In the genomic region with DNA sequence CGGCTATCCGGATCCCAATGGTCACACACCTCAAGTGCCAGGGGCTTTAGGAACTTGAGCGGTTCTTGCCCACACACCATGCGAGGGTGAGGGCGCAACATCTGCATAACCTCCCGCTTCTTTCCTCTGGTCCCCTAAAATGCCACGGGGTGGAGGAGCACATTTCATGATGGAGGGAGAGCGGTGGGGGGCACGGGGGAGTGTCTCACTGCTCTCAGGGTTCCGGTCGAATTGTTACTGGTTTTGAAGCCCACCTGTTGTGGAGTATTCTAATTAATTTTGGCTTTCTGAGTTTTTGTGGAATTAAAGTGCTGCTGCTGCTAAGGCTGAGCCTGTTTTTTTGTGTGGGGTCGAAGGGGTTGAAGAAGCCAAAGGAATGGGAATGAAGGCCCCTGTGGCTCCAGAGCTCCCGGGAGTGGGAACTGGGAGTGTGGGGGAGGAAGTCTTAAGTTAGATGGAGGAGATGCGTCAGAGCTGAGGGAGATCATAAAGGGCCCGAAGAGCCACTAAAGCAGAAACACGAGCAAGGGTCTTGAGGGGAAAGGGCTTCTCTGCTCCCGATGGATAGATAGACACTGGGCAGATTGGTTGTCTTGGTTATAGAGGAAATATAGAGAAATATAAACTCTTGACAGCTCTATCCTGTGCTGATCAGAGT, we compare ENCODE assay signal across 8 mouse cellular contexts. TPM values are rescaled to one million over a fixed set of nuclear protein-coding genes. Genes with fewer than 3 reads are reported as not detected.
DNase-seq lines count a peak whose midpoint lies in the region; ATAC-seq lines count a peak whose summit lies in the region.

No protein-coding gene starts in this region.

- H3K9me3 ChIP-seq in kidney, embryonic 16.5 days (ENCODE audit: low read length): no peaks in the 10 kb centered on the region
- H3K9me3 ChIP-seq in hindbrain, embryonic 11.5 days (ENCODE audit: control insufficient read depth, low read length): no peaks in the 10 kb centered on the region
- H3K9me3 ChIP-seq in midbrain, embryonic 11.5 days (ENCODE audit: control insufficient read depth, low read length): no peaks in the 10 kb centered on the region

- no peaks in the 10 kb centered on the region for H3K27me3 ChIP-seq in kidney, embryonic 16.5 days (ENCODE audit: insufficient read depth, low read length)
- H3K27me3 ChIP-seq in hindbrain, embryonic 11.5 days (ENCODE audit: control insufficient read depth, insufficient read depth, low read length): no peaks in the 10 kb centered on the region
- H3K27me3 ChIP-seq in midbrain, embryonic 11.5 days (ENCODE audit: control insufficient read depth, insufficient read depth, low read length): no peaks in the 10 kb centered on the region

- no peaks in the 10 kb centered on the region for H3K36me3 ChIP-seq in kidney, embryonic 16.5 days (ENCODE audit: insufficient read depth, low read length)
- H3K36me3 ChIP-seq in hindbrain, embryonic 11.5 days (ENCODE audit: control insufficient read depth, insufficient read depth, low read length): no peaks in the 10 kb centered on the region
- H3K36me3 ChIP-seq in midbrain, embryonic 11.5 days (ENCODE audit: control insufficient read depth, insufficient read depth, low read length): no peaks in the 10 kb centered on the region

- H3K27ac ChIP-seq in kidney, embryonic 16.5 days (ENCODE audit: low read length): peak overlapping the region; percentile 3
- no peak overlapping the region for H3K27ac ChIP-seq in hindbrain, embryonic 11.5 days (ENCODE audit: low read depth, low read length)
- no peak overlapping the region for H3K27ac ChIP-seq in midbrain, embryonic 11.5 days (ENCODE audit: low read depth, low read length)

- peak overlapping the region; percentile 91 for H3K9ac ChIP-seq in kidney, embryonic 16.5 days (replicated peaks; ENCODE audit: low read length)
- H3K9ac ChIP-seq in hindbrain, embryonic 11.5 days (ENCODE audit: low read depth, low read length): peak overlapping the region; percentile 40; the same call in 1 of the 2 replicates
- H3K9ac ChIP-seq in midbrain, embryonic 11.5 days (ENCODE audit: low read length): peak overlapping the region; percentile 77

- peak overlapping the region; percentile 85 for H3K4me3 ChIP-seq in kidney, embryonic 16.5 days (ENCODE audit: low read length)
- peak overlapping the region; percentile 87 for H3K4me3 ChIP-seq in hindbrain, embryonic 11.5 days (ENCODE audit: low read depth, low read length)
- H3K4me3 ChIP-seq in midbrain, embryonic 11.5 days (ENCODE audit: low read depth, low read length): peak overlapping the region; percentile 63

- intact Hi-C loops in left cerebral cortex, postnatal 36 days (cut with DNase I): loop anchor here (5.0 to 10.0 kb wide), 2 partner anchors 36 to 183 kb away; partner anchors contain the start of gene Per1

- no peak for DNase-seq in kidney, postnatal 14 days
- peak; percentile 70 for DNase-seq in cerebellum, adult 9-11 months
- no peak for DNase-seq in hindbrain, embryonic 11.5 days (ENCODE audit: low spot score)
- peak; percentile 79 for DNase-seq in midbrain, embryonic 11.5 days (ENCODE audit: low spot score, missing footprints)
- no peak for DNase-seq in adrenal gland, adult 18-20 months (ENCODE audit: low spot score in 2 of 2)
- no peak for DNase-seq in frontal cortex, postnatal 25 days (ENCODE audit: low spot score in 2 of 2)
- DNase-seq in left cerebral cortex, postnatal 36 days (ENCODE audit: low spot score in 2 of 2): no peak

- H3K4me2 ChIP-seq in kidney, embryonic 16.5 days (replicated peaks; ENCODE audit: low read depth, low read length): peak overlapping the region; percentile 85
- peak overlapping the region; percentile 96 for H3K4me2 ChIP-seq in hindbrain, embryonic 11.5 days (replicated peaks; ENCODE audit: low read depth, low read length)
- peak overlapping the region; percentile 94 for H3K4me2 ChIP-seq in midbrain, embryonic 11.5 days

- no peak for ATAC-seq in kidney, embryonic 16.5 days (ENCODE audit: low FRiP score, low TSS enrichment)
- ATAC-seq in hindbrain, embryonic 11.5 days (ENCODE audit: low FRiP score): no peak
- ATAC-seq in midbrain, embryonic 11.5 days (ENCODE audit: low FRiP score): no peak

- H3K4me1 ChIP-seq in kidney, embryonic 16.5 days (ENCODE audit: insufficient read depth, low read length): peaks cover 37% of the 10 kb centered on the region
- H3K4me1 ChIP-seq in hindbrain, embryonic 11.5 days (replicated peaks; ENCODE audit: control insufficient read depth, insufficient read depth, low read length): 0 out of 2 replicates have a peak, but pooled peaks cover 3% of the 10 kb centered on the region
- peaks cover 22% of the 10 kb centered on the region for H3K4me1 ChIP-seq in midbrain, embryonic 11.5 days (ENCODE audit: control insufficient read depth, insufficient read depth, low read length)

- WGBS in kidney, embryonic 16.5 days: 6% methylated on average over 17 of the region's 17 CpGs
- WGBS in hindbrain, embryonic 11.5 days: 9% methylated on average over 17 of the region's 17 CpGs
- 7% methylated on average over 17 of the region's 17 CpGs for WGBS in midbrain, embryonic 11.5 days

RNA-seq across cellular contexts. Expression of gene Borcs6, which starts 1.9 kb away (rescaled TPM):
- 8.0 and 9.1 TPM in 2 replicates for polyA plus RNA-seq in kidney, embryonic 16.5 days (2015; fragmentation: Nextera tagmentation; extraction: Ambion mirVana)
- polyA plus RNA-seq in hindbrain, embryonic 11.5 days (2014; fragmentation: Nextera tagmentation; extraction: Ambion mirVana): 9.8 and 11.6 TPM in 2 replicates
- polyA plus RNA-seq in midbrain, embryonic 11.5 days (2014; fragmentation: Nextera tagmentation; extraction: Ambion mirVana): 8.8 and 9.8 TPM in 2 replicates
- total RNA-seq in adrenal gland, adult 18-20 months (2021): 10 to 100 TPM; 23.7 to 23.9 TPM
- total RNA-seq in left cerebral cortex, postnatal 36 days (2021): 10 to 100 TPM; 30.7 to 38.4 TPM

RNA-seq across cellular contexts. Expression of gene Tmem107, which starts 9.2 kb away (rescaled TPM):
- 61.0 and 68.1 TPM in 2 replicates for polyA plus RNA-seq in kidney, embryonic 16.5 days (2015; fragmentation: Nextera tagmentation; extraction: Ambion mirVana)
- 52.4 and 54.6 TPM in 2 replicates for polyA plus RNA-seq in hindbrain, embryonic 11.5 days (2014; fragmentation: Nextera tagmentation; extraction: Ambion mirVana)
- 53.5 and 57.7 TPM in 2 replicates for polyA plus RNA-seq in midbrain, embryonic 11.5 days (2014; fragmentation: Nextera tagmentation; extraction: Ambion mirVana)
- 10 to 100 TPM in 1 of 2 experiments, 1 to 10 TPM in 1; 8.1 to 11.9 TPM for total RNA-seq in adrenal gland, adult 18-20 months (2021)
- total RNA-seq in left cerebral cortex, postnatal 36 days (2021): 10 to 100 TPM; 19.5 to 20.5 TPM

RNA-seq across cellular contexts. Expression of gene Aurkb, which starts 15.9 kb away (rescaled TPM):
- 176 and 177 TPM in 2 replicates for polyA plus RNA-seq in kidney, embryonic 16.5 days (2015; fragmentation: Nextera tagmentation; extraction: Ambion mirVana)
- polyA plus RNA-seq in hindbrain, embryonic 11.5 days (2014; fragmentation: Nextera tagmentation; extraction: Ambion mirVana): 131 and 141 TPM in 2 replicates
- polyA plus RNA-seq in midbrain, embryonic 11.5 days (2014; fragmentation: Nextera tagmentation; extraction: Ambion mirVana): 169 and 171 TPM in 2 replicates
- 1 to 10 TPM; 1.4 to 1.9 TPM for total RNA-seq in adrenal gland, adult 18-20 months (2021)
- 1 to 10 TPM in 1 of 2 experiments, under 1 TPM in 1; 0.43 to 1.1 TPM for total RNA-seq in left cerebral cortex, postnatal 36 days (2021)

RNA-seq across cellular contexts. Expression of gene Vamp2, which starts 26.9 kb away (rescaled TPM):
- 81.5 and 114 TPM in 2 replicates for polyA plus RNA-seq in kidney, embryonic 16.5 days (2015; fragmentation: Nextera tagmentation; extraction: Ambion mirVana)
- 85.1 and 98.1 TPM in 2 replicates for polyA plus RNA-seq in hindbrain, embryonic 11.5 days (2014; fragmentation: Nextera tagmentation; extraction: Ambion mirVana)
- polyA plus RNA-seq in midbrain, embryonic 11.5 days (2014; fragmentation: Nextera tagmentation; extraction: Ambion mirVana): 72.4 and 73.5 TPM in 2 replicates
- total RNA-seq in adrenal gland, adult 18-20 months (2021): 100 to 1,000 TPM; 106 to 137 TPM
- total RNA-seq in left cerebral cortex, postnatal 36 days (2021): 1,000 to 10,000 TPM; 1,090 to 1,186 TPM

RNA-seq across cellular contexts. Expression of gene Per1, which starts 33.6 kb away (rescaled TPM):
- 11.4 and 15.6 TPM in 2 replicates for polyA plus RNA-seq in kidney, embryonic 16.5 days (2015; fragmentation: Nextera tagmentation; extraction: Ambion mirVana)
- 5.6 and 7.4 TPM in 2 replicates for polyA plus RNA-seq in hindbrain, embryonic 11.5 days (2014; fragmentation: Nextera tagmentation; extraction: Ambion mirVana)
- polyA plus RNA-seq in midbrain, embryonic 11.5 days (2014; fragmentation: Nextera tagmentation; extraction: Ambion mirVana): 6.0 and 7.3 TPM in 2 replicates
- total RNA-seq in adrenal gland, adult 18-20 months (2021): 10 to 100 TPM; 66.6 to 77.7 TPM
- 100 to 1,000 TPM; 106 to 122 TPM for total RNA-seq in left cerebral cortex, postnatal 36 days (2021)

Comparison
In these comparisons a context has a peak if more than half of its experiments do, and no peak if none do; other contexts are left out.
1. H3K9ac ChIP-seq: peak in every context shown above with its lines; median percentile 91 in kidney, embryonic 16.5 days; 77 in midbrain, embryonic 11.5 days; 40 in hindbrain, embryonic 11.5 days.
2. DNase-seq: peak in cerebellum, adult 9-11 months (single experiment) and midbrain, embryonic 11.5 days (single experiment); none in kidney, postnatal 14 days (single experiment), hindbrain, embryonic 11.5 days (single experiment), adrenal gland, adult 18-20 months (0 of 2), frontal cortex, postnatal 25 days (0 of 2) and left cerebral cortex, postnatal 36 days (0 of 2).
3. Peak in every context shown above with its lines, with median percentiles within 50 percentile points of each other: H3K4me2 ChIP-seq and H3K4me3 ChIP-seq.